Mouse (Mus musculus): ENCODE results near the gene Gm19345. TPM values are rescaled to one million over a fixed set of nuclear protein-coding genes. Genes with fewer than 3 reads are reported as not detected.

Gene Gm19345
- polyA plus RNA-seq, 1 experiment: not detected

DNA sequence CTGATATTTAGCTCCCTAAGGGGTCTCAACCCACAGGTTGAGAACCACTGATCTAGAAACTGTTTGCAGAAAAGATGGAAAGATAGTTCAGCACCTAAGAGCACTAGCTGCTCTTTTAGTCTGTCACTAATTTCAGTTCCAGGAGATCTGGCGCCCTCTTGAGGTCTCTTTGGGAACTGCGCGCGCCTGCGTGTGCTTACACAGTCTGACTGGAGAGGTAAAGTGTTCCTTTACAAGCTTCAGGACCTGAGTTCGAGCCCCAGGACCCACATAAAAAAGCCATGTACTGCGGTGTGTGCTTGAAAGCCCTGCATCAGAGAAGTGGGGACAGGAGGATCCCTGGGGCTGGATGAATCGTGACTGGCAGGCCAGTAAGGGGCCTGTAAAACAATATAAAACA lies 38.1 kb downstream of the Gm19345 start:
- TF ChIP-seq POLR2A (IDR thresholded peaks at IDR 0.05; ENCODE audit: borderline replicate concordance, control insufficient read depth, low read depth, low read length) (no peak), CTCF (IDR thresholded peaks at IDR 0.05; ENCODE audit: control insufficient read depth, insufficient read depth, low read length) (peak; percentile 77)
- no peaks in the 10 kb centered on the region; the same call in 1 of the 2 replicates for H3K4me1 ChIP-seq (ENCODE audit: control insufficient read depth, insufficient read depth, low read length)
- 34% methylated on average over 8 of the region's 8 CpGs for WGBS
- no peak overlapping the region for H3K4me3 ChIP-seq (replicated peaks; ENCODE audit: control insufficient read depth, low read depth, low read length)
- H3K27ac ChIP-seq (ENCODE audit: control insufficient read depth, insufficient read depth, low read depth, low read length, poor library complexity): no peak overlapping the region

Other genes starting within 250 kb of the Gm19345 start
- 64.7 and 98.2 TPM in 2 replicates for gene Clasrp, start 247.5 kb upstream of the Gm19345 start, polyA plus RNA-seq (2011; ENCODE audit: insufficient read depth, insufficient read length, low replicate concordance, missing spikeins)
- 6.4 and 12.0 TPM in 2 replicates for gene Relb, start 222.6 kb upstream of the Gm19345 start, polyA plus RNA-seq (2011; ENCODE audit: insufficient read depth, insufficient read length, low replicate concordance, missing spikeins)
- 18.1 and 31.2 TPM in 2 replicates for gene Clptm1, start 187.0 kb upstream of the Gm19345 start, polyA plus RNA-seq (2011; ENCODE audit: insufficient read depth, insufficient read length, low replicate concordance, missing spikeins)
- 13.2 TPM in 1 of 2 replicates, not detected in the other for gene Apoc2, start 174.1 kb upstream of the Gm19345 start, polyA plus RNA-seq (2011; ENCODE audit: insufficient read depth, insufficient read length, low replicate concordance, missing spikeins)
- gene Gm44805, start 170.6 kb upstream of the Gm19345 start, polyA plus RNA-seq (2011; ENCODE audit: insufficient read depth, insufficient read length, low replicate concordance, missing spikeins): 7.6 TPM in 1 of 2 replicates, not detected in the other
- gene Apoc4, start 170.5 kb upstream of the Gm19345 start, polyA plus RNA-seq (2011; ENCODE audit: insufficient read depth, insufficient read length, low replicate concordance, missing spikeins): 3.6 and 18.7 TPM in 2 replicates
- gene Apoc1, start 159.3 kb upstream of the Gm19345 start, polyA plus RNA-seq (2011; ENCODE audit: insufficient read depth, insufficient read length, low replicate concordance, missing spikeins): 48.3 and 137 TPM in 2 replicates
- 205 and 422 TPM in 2 replicates for gene Apoe, start 152.8 kb upstream of the Gm19345 start, polyA plus RNA-seq (2011; ENCODE audit: insufficient read depth, insufficient read length, low replicate concordance, missing spikeins)
- 19.2 and 19.3 TPM in 2 replicates for gene Tomm40, start 136.6 kb upstream of the Gm19345 start, polyA plus RNA-seq (2011; ENCODE audit: insufficient read depth, insufficient read length, low replicate concordance, missing spikeins)
- gene Nectin2, start 101.5 kb upstream of the Gm19345 start, polyA plus RNA-seq (2011; ENCODE audit: insufficient read depth, insufficient read length, low replicate concordance, missing spikeins): 1.9 and 4.7 TPM in 2 replicates
- 0.79 and 4.5 TPM in 2 replicates for gene Bcam, start 81.0 kb upstream of the Gm19345 start, polyA plus RNA-seq (2011; ENCODE audit: insufficient read depth, insufficient read length, low replicate concordance, missing spikeins)
- gene Cblc, start 55.2 kb upstream of the Gm19345 start, polyA plus RNA-seq (2011; ENCODE audit: insufficient read depth, insufficient read length, low replicate concordance, missing spikeins): not detected in 2 replicates
- 6.4 and 13.0 TPM in 2 replicates for gene Bcl3, start 29.2 kb upstream of the Gm19345 start, polyA plus RNA-seq (2011; ENCODE audit: insufficient read depth, insufficient read length, low replicate concordance, missing spikeins)
- gene Ceacam16, start 9.3 kb downstream of the Gm19345 start, polyA plus RNA-seq (2011; ENCODE audit: insufficient read depth, insufficient read length, low replicate concordance, missing spikeins): 3.8 and 8.2 TPM in 2 replicates
- gene Ceacam19, start 36.0 kb downstream of the Gm19345 start, polyA plus RNA-seq (2011; ENCODE audit: insufficient read depth, insufficient read length, low replicate concordance, missing spikeins): not detected in 2 replicates
- 2.6 and 4.7 TPM in 2 replicates for gene Pvr, start 69.2 kb downstream of the Gm19345 start, polyA plus RNA-seq (2011; ENCODE audit: insufficient read depth, insufficient read length, low replicate concordance, missing spikeins)
- 0.52 TPM in 1 of 2 replicates, not detected in the other for gene Igsf23, start 98.8 kb downstream of the Gm19345 start, polyA plus RNA-seq (2011; ENCODE audit: insufficient read depth, insufficient read length, low replicate concordance, missing spikeins)
- 1.0 TPM in 2 replicates for gene Ceacam20, start 113.4 kb downstream of the Gm19345 start, polyA plus RNA-seq (2011; ENCODE audit: insufficient read depth, insufficient read length, low replicate concordance, missing spikeins)
- not detected in 2 replicates for gene Nlrp9b, start 139.5 kb downstream of the Gm19345 start, polyA plus RNA-seq (2011; ENCODE audit: insufficient read depth, insufficient read length, low replicate concordance, missing spikeins)
- not detected in 2 replicates for gene Vmn1r91, start 247.7 kb downstream of the Gm19345 start, polyA plus RNA-seq (2011; ENCODE audit: insufficient read depth, insufficient read length, low replicate concordance, missing spikeins)

All from bone marrow, adult 2 months (tissue).